Mouse (Mus musculus): ENCODE measurements around the gene Vps37b. TPM values are rescaled to one million over a fixed set of nuclear protein-coding genes. Genes with fewer than 3 reads are reported as not detected.
A peak's percentile ranks its signal among the peaks of the same experiment; 100 is the strongest.

Vps37b gene
- total RNA-seq, 2 experiments from 2014 or later = 4.1 to 6.2 TPM

DNA sequence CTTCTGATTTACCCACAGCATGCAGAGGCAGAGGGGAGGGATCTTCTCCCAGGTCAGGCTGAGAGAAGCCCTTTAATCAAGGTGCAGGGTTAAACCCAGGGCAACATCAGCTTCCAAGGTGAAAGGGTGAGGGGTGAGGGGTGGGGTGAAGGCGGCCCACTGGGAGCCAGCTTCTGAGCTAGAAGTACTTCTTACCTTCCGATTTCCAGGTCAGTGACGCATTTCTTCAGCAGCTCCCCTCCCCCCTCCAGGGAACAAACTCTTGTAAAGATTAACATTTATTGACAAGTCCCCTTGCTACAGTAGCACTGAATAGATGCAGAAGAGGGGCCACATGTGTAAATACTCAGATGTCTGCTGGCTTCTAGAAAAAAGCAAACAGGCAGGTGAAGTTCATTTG lies 54.8 kb downstream of the Vps37b start:
- H3K4me3 ChIP-seq = no peak overlapping the region
- intact Hi-C loops (cut with DNase I) = no loop called here
- H3K27ac ChIP-seq = no peak overlapping the region
- no peak for DNase-seq
- no peak for TF ChIP-seq CTCF (IDR thresholded peaks at IDR 0.05)

DNA sequence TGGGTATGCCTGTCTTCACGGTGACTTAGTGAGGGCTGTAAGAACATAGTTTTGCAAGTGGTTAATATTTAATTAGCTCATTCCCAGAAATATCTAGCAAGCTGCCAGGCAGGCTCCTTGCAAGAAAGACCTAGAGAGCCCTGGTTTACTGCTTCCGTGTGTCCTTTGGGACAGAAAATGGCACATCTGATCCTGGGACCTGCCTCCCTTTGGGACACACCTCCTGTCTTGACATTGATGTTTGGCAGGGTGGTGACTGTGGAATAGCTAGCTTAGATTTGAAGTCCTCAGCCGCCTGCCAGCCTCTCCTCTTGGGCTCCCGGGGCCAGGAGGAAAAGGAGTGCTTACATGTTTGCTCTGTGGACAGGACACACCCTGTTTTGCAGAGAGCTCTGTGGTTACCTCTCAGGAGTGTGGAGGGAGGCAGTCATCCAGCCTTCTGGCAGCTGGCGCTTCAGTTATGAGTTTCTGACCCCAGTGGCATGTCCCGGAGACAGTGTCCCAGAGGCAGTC lies 56.3 kb downstream of the Vps37b start:
- intact Hi-C loops (cut with DNase I) = no loop called here
- DNase-seq = no peak
- no peak for TF ChIP-seq CTCF (IDR thresholded peaks at IDR 0.05)
- Histone ChIP-seq H3K27ac (peak overlapping the region; percentile 50), H3K4me3 (peak overlapping the region; percentile 80)

DNA sequence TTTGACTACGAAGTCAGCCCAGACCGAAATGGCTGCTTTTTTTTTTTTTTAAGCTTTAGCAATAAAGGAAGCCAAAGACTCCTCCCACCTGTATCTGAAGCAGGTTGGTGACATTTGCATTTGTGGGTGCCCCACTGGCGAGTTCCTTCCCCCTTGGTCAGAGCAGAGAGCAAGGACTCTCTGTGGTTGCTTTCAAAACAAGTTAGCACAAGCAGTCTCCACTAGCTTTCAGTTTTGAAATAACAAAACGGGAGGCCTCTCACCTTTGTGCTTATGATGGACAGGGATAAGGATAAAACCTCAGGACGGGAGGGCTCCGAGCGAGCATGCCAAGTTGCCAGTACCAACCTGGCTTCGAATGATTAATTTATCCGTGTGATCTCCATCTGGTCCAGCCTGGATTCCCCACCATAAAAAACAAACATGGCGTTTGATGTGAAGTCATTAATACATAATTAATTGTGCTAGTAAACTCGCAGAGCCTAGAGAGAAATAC lies 57.4 kb downstream of the Vps37b start:
- peak overlapping the region; percentile 80 for H3K4me3 ChIP-seq
- H3K27ac ChIP-seq = peak overlapping the region; percentile 25; the same call in 1 of the 2 replicates
- no peak for TF ChIP-seq CTCF (IDR thresholded peaks at IDR 0.05)
- intact Hi-C loops (cut with DNase I) = no loop called here
- no peak for DNase-seq

DNA sequence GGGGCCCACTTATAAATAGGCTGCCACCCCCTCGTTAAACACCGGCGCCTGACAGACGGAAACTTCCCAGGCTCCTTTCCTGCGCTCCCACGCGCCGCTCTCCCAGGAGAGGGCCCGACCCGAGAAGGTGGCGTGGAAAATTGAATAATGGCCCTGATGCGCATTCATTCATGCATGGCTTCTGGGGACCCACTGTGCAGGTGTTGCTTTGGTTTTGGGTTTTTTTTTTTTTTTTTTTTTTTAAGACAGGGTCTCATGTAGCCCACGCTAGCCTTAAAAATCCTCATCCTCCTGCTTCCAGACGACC lies 57.9 kb downstream of the Vps37b start:
- peak overlapping the region; percentile 82 for H3K27ac ChIP-seq
- intact Hi-C loops (cut with DNase I) = no loop called here
- peak overlapping the region; percentile 80 for H3K4me3 ChIP-seq
- no peak for DNase-seq
- no peak for TF ChIP-seq CTCF (IDR thresholded peaks at IDR 0.05)

DNA sequence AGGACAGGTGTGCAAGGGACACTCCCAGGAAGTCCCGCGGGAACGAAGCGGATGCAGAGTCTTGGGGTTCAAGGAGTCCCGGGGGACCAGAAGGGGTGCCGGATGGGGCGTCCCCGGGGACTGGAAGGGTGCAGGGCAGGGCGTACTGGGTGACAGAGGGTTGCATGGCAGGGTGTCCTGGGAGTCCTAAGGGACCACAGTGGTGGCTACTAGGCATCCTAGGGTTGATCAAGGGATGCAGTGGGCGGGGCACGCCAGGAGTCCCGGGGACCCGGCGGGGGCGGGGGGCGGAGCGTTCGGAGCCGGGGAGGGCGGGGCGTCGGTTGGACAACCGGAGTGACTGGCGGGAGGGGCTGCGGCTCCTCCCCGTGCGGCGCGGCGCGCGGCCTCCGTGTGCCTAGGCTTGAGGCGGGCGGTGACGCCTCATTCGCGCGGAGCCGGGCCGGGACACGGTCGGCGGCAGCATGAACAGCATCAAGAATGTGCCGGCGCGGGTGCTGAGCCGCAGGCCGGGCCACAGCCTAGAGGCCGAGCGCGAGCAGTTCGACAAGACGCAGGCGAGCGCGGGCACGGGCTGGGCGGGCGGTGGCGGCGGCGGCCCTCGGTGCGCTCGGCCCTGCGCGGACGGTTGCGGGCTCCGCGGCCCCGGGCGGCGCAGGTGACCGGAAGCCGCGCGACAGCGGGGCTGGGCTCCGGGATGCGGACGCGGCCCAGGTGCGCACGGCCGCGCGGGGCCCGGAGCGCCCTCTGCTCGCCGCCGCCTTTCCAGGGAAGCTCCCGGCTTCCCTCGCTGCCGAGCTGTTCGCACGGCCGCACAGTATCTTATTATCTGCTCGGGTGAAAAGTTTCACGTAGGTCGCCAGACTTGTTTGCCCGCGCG lies 58.5 kb downstream of the Vps37b start, which contains the start of gene Hip1r:
Hip1r (plus strand) TSS at position 330 of the 880 bp plus-strand sequence.
- intact Hi-C loops (cut with DNase I) = no loop called here
- no peak; the same call in 1 of the 2 replicates for TF ChIP-seq CTCF (IDR thresholded peaks at IDR 0.05)
- Histone ChIP-seq H3K4me3 (peak within 1 kb of the TSS; percentile 80), H3K27ac (peak within 1 kb of the TSS; percentile 82)
- peak; percentile 89 for DNase-seq

DNA sequence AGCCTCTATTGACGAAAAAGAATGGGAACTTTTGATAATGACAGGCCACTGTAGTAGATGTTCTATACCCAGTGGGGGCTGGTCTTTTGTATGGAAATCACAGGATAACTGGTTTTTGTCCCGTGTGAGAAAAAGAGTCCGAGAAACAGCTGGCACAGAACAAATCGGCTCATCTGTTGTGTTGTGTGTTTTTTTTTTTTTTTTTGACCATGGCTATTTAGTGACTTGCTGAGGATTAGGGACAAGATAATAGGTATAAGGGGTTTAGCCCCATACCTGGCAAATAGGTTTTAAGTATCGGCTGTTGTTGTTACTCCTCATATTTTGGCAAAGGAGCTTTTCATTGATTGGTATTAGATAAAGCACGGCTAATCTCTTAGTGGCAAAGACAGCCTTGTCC lies 59.6 kb downstream of the Vps37b start:
- DNase-seq = no peak
- no peak for TF ChIP-seq CTCF (IDR thresholded peaks at IDR 0.05)
- no peak overlapping the region for H3K27ac ChIP-seq
- intact Hi-C loops (cut with DNase I) = no loop called here
- no peak overlapping the region for H3K4me3 ChIP-seq

DNA sequence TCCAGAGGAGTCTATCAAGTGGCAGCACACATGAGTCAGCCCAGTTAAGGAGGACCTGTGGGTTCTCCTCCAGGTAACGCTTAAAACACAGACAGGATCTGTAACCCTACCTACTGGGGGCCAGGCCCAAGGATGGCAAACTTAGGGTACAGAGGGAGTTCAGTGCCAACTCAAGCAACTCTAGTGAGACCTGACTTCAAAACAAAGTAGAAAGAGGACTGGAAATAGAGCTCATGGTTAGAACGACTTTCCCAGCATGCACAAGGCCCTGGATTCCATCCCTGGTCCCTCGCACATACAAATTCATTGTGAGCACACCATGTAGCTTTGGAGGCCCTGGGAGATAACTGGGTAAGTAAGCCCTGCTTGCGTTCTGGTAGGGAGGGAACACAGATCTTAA lies 61.5 kb downstream of the Vps37b start:
- intact Hi-C loops (cut with DNase I) = no loop called here
- DNase-seq = no peak

DNA sequence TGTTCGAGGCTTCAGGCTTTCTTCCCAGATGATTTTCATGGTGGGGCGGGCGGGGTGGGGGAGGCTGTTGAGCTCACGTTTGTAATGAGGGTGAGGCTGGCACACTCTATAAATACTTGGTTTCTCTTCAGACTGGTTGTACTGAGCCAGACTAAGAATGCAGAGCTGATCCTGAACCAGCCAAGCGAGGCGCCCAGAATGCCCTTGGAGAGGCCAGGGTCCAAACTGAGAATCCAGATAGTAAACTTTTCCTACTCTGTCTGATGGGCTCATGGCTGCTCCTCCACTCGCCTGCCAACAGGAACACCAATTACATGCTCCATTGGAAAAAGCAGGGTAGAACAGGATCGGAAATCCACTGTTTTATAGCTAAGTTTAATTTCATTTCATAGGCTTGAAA lies 62.9 kb downstream of the Vps37b start:
- TF ChIP-seq CTCF (IDR thresholded peaks at IDR 0.05) = no peak
- intact Hi-C loops (cut with DNase I) = no loop called here
- no peak for DNase-seq
- Histone ChIP-seq H3K27ac (no peak overlapping the region), H3K4me3 (no peak overlapping the region)

More for the DNA sequence above, 61.5 kb downstream of the Vps37b start:
- H3K4me3 ChIP-seq = no peak overlapping the region
- TF ChIP-seq CTCF (IDR thresholded peaks at IDR 0.05) = no peak
- H3K27ac ChIP-seq = no peak overlapping the region

DNA sequence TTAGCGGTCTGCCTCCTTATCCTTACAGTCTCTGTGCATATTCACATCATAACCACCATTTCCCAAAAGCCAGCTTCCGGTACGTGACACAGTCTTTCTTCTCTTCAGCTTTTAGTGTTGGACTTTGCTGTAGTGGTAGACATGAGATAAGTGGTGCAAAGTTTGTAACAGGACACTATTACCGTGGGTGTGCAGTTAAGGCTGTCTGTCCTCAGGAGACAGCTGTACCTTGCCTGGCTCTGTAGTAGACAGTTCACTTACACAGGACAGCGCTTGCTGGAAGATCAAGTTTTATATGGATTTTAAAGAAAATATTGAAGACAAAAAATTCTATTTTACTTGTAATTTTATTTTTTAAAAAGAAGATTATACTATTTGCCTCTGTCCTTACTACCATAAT lies 63.6 kb downstream of the Vps37b start:
- no peak for TF ChIP-seq CTCF (IDR thresholded peaks at IDR 0.05)
- H3K27ac ChIP-seq = no peak overlapping the region
- no peak for DNase-seq
- H3K4me3 ChIP-seq = no peak overlapping the region
- intact Hi-C loops (cut with DNase I) = no loop called here

DNA sequence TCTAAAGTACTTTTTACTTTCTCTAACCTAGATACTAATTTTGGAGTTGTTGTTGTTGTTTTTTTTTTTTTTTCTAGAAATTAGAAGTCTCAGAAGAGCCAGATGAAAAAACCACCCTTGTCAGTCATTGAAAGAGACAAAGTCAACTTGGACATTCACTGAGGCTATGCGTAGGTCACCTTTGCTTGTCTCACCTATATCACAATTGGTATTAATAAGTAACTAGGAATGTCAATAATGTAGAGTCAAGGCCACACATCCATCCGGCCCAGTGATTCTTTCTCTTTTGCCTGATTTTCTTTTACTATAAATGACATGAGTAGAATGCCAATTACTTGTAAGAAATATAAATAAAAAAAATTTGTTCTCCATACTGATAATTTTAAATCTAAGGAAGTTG lies 65.3 kb downstream of the Vps37b start:
- no peak for TF ChIP-seq CTCF (IDR thresholded peaks at IDR 0.05)
- Histone ChIP-seq H3K4me3 (no peak overlapping the region), H3K27ac (no peak overlapping the region)
- intact Hi-C loops (cut with DNase I) = no loop called here
- no peak for DNase-seq

DNA sequence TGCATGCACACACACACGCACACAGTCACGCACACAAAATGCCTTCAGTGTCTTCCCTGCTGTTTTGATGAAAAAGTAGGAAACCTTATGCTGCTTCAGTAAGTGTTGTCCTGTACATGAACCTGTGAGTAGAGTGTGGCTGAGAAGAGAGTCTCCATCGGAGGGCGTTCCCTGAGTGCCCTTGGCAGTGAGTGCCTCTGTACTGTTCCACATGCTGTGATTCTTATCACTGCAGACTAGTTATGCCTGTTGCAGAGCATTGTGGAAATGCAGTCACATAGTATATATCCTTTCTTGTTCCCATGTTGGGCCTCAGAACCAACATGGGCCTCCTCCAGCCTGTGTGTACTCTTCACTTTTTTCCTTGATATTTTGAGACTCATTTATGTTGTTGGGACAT lies 67.9 kb downstream of the Vps37b start:
- TF ChIP-seq CTCF (IDR thresholded peaks at IDR 0.05) = no peak
- no peak overlapping the region for H3K27ac ChIP-seq
- intact Hi-C loops (cut with DNase I) = no loop called here
- no peak overlapping the region for H3K4me3 ChIP-seq
- DNase-seq = no peak

DNA sequence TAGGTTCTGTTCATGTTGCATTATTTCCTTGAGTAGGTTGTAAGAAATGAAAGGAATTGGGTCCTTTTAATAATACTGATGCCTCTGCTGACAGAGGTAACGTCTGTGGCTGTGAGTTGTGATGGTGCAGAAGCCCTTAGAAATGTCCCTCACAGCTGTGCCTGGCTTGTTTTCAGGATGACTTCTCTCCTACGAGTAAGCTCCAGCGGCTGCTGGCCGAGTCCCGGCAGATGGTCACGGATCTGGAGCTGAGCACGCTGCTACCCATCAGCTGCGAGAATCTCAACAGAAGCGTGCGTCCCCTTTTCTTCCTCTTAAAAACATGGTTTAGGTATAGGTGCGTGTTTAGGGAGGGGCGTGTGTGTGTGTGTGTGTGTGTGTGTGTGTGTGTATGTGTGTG lies 71.0 kb downstream of the Vps37b start:
- intact Hi-C loops (cut with DNase I) = no loop called here
- DNase-seq = no peak
- no peak for TF ChIP-seq CTCF (IDR thresholded peaks at IDR 0.05)
- Histone ChIP-seq H3K4me3 (no peak overlapping the region), H3K27ac (no peak overlapping the region)

DNA sequence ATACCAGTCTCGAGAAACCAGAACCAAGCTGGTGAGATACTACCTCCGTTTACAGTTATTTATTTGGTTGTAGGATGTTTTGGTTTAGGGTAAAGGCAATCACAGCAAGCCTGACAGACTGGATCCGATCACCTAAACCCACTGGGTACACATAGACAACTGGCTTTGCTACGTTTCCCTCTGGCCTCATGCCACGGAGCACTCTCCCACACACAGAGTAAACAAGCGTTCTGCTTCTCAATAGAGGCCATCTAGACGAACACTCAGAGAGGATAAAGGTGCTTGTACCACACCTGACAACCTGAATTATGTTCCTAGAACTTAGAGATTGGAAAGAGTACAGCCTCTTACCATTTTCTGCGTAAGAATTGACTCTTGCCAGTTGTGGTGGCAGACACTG lies 71.9 kb downstream of the Vps37b start:
- TF ChIP-seq CTCF (IDR thresholded peaks at IDR 0.05) = no peak
- Histone ChIP-seq H3K4me3 (no peak overlapping the region), H3K27ac (no peak overlapping the region)
- DNase-seq = no peak
- intact Hi-C loops (cut with DNase I) = no loop called here

DNA sequence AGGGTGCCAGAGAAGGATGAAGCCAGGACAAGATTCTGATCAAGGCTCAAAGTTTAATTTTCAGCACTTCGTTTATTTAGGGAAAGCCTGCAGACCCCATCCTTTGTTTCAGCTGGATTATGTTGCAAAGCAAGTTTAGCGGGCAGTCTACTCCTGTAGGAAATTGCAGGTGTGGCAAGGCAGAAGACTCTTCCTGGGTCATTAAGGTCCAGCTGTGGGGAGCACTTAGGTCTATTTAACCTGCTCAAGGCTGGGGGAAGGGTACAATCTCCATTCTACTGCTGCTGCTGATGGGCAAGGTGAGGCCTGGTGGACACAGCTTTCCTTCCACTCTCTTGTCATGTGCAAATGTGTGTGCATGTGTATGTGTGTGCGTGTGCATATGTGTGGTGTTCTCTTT lies 73.1 kb downstream of the Vps37b start:
- no peak overlapping the region for H3K4me3 ChIP-seq
- intact Hi-C loops (cut with DNase I) = no loop called here
- no peak for TF ChIP-seq CTCF (IDR thresholded peaks at IDR 0.05)
- DNase-seq = no peak
- H3K27ac ChIP-seq = no peak overlapping the region

All from gastrocnemius, adult 2 months (tissue).